Mouse (Mus musculus) yolk sac, embryonic 10.5 days (tissue): ENCODE measurements around the gene Tmem175.
A peak's percentile ranks its signal among the peaks of the same experiment; 100 is the strongest.

ENCODE experiments used
- DNase-seq: peaks from one replicate; pipeline ENCODE4 v3.0.0-alpha.2; 2017; ENCODE audit warnings: low spot score

Gene Tmem175

GRCm38 (mm10) chr5:108678296-108678854, 48.8 kb downstream of the Tmem175 start:
- DNase-seq, result no peak

- DNase-seq, result no peak
Observed at GRCm38 (mm10) chr5:108679909-108680308, 50.3 kb downstream of the Tmem175 start.

- no peak for DNase-seq
Observed at GRCm38 (mm10) chr5:108680871-108681270, 51.3 kb downstream of the Tmem175 start.

DNA sequence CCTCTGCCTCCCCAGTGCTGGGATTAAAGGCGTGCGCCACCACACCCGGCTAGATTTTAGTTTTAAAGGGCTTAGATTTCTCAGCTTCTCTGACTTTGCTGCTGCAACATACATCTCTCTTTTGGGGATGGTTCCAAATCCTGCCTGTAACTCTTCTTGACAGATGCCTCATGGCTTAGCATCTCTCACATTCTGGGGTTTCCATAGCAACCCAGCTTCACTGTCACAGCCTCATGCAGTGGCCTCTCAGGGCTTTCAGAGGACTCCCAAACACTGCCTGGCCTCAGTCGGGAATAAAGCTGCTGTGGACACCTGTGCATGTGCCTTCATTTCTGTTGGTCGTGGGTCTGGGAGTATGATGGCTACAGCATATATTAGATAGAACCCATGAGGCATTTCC, 59.5 kb downstream of the Tmem175 start:
- DNase-seq, result no peak

DNA sequence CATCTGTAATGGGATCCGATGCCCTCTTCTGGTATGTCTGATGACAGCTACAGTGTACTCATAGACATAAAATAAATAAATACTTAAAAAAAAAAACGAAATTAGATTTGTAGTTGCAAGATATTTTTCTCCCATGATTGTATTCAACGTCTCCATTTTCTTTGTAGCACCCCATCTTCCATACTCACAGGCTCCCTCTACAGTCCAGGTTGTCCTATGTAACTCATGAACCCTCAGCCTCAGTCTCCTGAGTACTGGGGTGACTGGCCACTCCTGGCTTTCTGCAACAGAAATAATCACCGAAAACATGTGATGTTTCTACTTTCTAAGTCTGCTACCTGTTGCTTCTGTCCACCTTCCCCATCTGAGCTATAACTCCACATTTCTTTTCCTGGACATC, 61.6 kb downstream of the Tmem175 start:
- DNase-seq, result no peak

GRCm38 (mm10) chr5:108692271-108692670, 62.7 kb downstream of the Tmem175 start, which contains the start of gene Fgfrl1:
Gene Fgfrl1 (plus strand): TSS chr5:108692382.
- DNase-seq, result peak; percentile 58

GRCm38 (mm10) chr5:108693872-108694288, 64.3 kb downstream of the Tmem175 start:
- DNase-seq, result peak; percentile 94

- DNase-seq, result peak; percentile 53
Observed at GRCm38 (mm10) chr5:108694352-108695261, 65.0 kb downstream of the Tmem175 start.

GRCm38 (mm10) chr5:108695861-108696260, 66.3 kb downstream of the Tmem175 start:
- DNase-seq, result no peak

DNA sequence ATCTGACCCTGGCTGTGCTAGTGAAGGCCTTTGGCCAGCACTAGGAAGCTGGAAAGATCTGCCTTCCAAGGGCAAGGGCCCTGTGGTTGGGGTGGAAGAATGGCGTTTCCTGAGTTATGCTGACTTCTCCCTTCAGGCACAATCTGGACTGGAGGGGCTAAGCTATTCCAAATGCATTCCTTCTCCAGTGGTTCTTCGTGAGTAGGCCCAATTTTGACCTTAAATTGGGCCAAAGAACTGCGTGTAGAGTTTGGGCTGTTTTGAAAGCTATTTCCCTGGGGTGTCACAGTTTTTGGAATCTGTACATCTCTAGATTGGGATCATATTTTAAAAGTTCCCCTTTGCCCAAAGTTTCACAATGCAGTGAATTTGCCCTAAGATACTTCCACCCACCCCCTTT, 67.0 kb downstream of the Tmem175 start:
- no peak for DNase-seq

- DNase-seq, result no peak
Observed at GRCm38 (mm10) chr5:108697341-108697753, 67.8 kb downstream of the Tmem175 start.
